Mouse (Mus musculus) brown adipose tissue, adult 24 weeks (tissue): ENCODE results near the gene Nfat5. TPM values are rescaled to one million over a fixed set of nuclear protein-coding genes. Genes with fewer than 3 reads are reported as not detected.

Experiments
- H3K27ac ChIP-seq: fragments of 200-500 bp; replicated peaks from 2 replicates; pipeline ENCODE4 v1.5.1; 2012; ENCODE audit warnings: low read depth, mild to moderate bottlenecking, low read length
- H3K4me1 ChIP-seq: fragments of 200-500 bp; 2 replicates; pipeline ENCODE4 v1.6.1; 2012; ENCODE audit warnings: low read length, mixed read lengths; ENCODE audit not compliant: control insufficient read depth, insufficient read depth, insufficient read length
- H3K4me3 ChIP-seq: fragments of 200-500 bp; 2 replicates; pipeline ENCODE4 v1.5.1; 2012; ENCODE audit warnings: low read depth, mild to moderate bottlenecking, low read length, moderate library complexity; ENCODE audit not compliant: insufficient read depth
- polyA plus RNA-seq: library from polyadenylated mRNA; stranded (reverse); fragments of >200 nt; gene quantifications from 2 replicates; pipeline ENCODE4 v1.2.4, GENCODE M21; 2012; ENCODE audit not compliant: missing spikeins, insufficient read depth, insufficient read length

Gene Nfat5
- polyA plus RNA-seq, 1 experiment = 13.8 TPM

GRCm38 (mm10) chr8:107270287-107270686 is 23.0 kb upstream of the Nfat5 start:
- no peaks in the 10 kb centered on the region; the same call in 1 of the 2 replicates for H3K4me1 ChIP-seq
- H3K4me3 ChIP-seq = peak overlapping the region; percentile 4; the same call in 1 of the 2 replicates

GRCm38 (mm10) chr8:107270751-107271150 is 22.5 kb upstream of the Nfat5 start:
- H3K4me1 ChIP-seq = no peaks in the 10 kb centered on the region; the same call in 1 of the 2 replicates
- H3K27ac ChIP-seq = no peak overlapping the region
- H3K4me3 ChIP-seq = peak overlapping the region; percentile 4; the same call in 1 of the 2 replicates

More at GRCm38 (mm10) chr8:107270287-107270686, 23.0 kb upstream of the Nfat5 start:
- H3K27ac ChIP-seq = no peak overlapping the region

- H3K27ac ChIP-seq = no peak overlapping the region
- no peak overlapping the region for H3K4me3 ChIP-seq
- H3K4me1 ChIP-seq = no peaks in the 10 kb centered on the region
Measured at GRCm38 (mm10) chr8:107277323-107277883, 15.9 kb upstream of the Nfat5 start.

- no peaks in the 10 kb centered on the region for H3K4me1 ChIP-seq
- H3K4me3 ChIP-seq = no peak overlapping the region
- no peak overlapping the region for H3K27ac ChIP-seq
Measured at GRCm38 (mm10) chr8:107278571-107278970, 14.7 kb upstream of the Nfat5 start.

GRCm38 (mm10) chr8:107286686-107287085 is 6.6 kb upstream of the Nfat5 start:
- no peaks in the 10 kb centered on the region for H3K4me1 ChIP-seq
- no peak overlapping the region for H3K27ac ChIP-seq

GRCm38 (mm10) chr8:107287522-107287921 is 5.7 kb upstream of the Nfat5 start:
- Histone ChIP-seq H3K4me1 (no peaks in the 10 kb centered on the region), H3K4me3 (no peak overlapping the region), H3K27ac (no peak overlapping the region)

More at GRCm38 (mm10) chr8:107286686-107287085, 6.6 kb upstream of the Nfat5 start:
- no peak overlapping the region for H3K4me3 ChIP-seq

- H3K27ac ChIP-seq = no peak overlapping the region
- H3K4me1 ChIP-seq = no peaks in the 10 kb centered on the region
- no peak overlapping the region for H3K4me3 ChIP-seq
Measured at GRCm38 (mm10) chr8:107291171-107291601, 2.1 kb upstream of the Nfat5 start.

- peak overlapping the region; percentile 64 for H3K4me3 ChIP-seq
- H3K4me1 ChIP-seq = no peaks in the 10 kb centered on the region
Measured at GRCm38 (mm10) chr8:107292119-107292927, 947 bp upstream of the Nfat5 start.

GRCm38 (mm10) chr8:107293641-107294628 is 665 bp downstream of the Nfat5 start:
- peak overlapping the region; percentile 86 for H3K27ac ChIP-seq
- no peaks in the 10 kb centered on the region for H3K4me1 ChIP-seq
- H3K4me3 ChIP-seq = peak overlapping the region; percentile 89

More at GRCm38 (mm10) chr8:107292119-107292927, 947 bp upstream of the Nfat5 start:
- peak overlapping the region; percentile 86 for H3K27ac ChIP-seq

GRCm38 (mm10) chr8:107295450-107295849 is 2.2 kb downstream of the Nfat5 start:
- Histone ChIP-seq H3K27ac (no peak overlapping the region), H3K4me3 (no peak overlapping the region), H3K4me1 (no peaks in the 10 kb centered on the region)

GRCm38 (mm10) chr8:107311876-107312275 is 18.6 kb downstream of the Nfat5 start:
- no peak overlapping the region for H3K27ac ChIP-seq
- H3K4me1 ChIP-seq = no peaks in the 10 kb centered on the region
- H3K4me3 ChIP-seq = no peak overlapping the region

GRCm38 (mm10) chr8:107324142-107324541 is 30.9 kb downstream of the Nfat5 start:
- no peaks in the 10 kb centered on the region for H3K4me1 ChIP-seq
- H3K4me3 ChIP-seq = no peak overlapping the region
- H3K27ac ChIP-seq = no peak overlapping the region

GRCm38 (mm10) chr8:107329595-107329994 is 36.3 kb downstream of the Nfat5 start:
- H3K4me3 ChIP-seq = no peak overlapping the region
- H3K27ac ChIP-seq = no peak overlapping the region
- H3K4me1 ChIP-seq = no peaks in the 10 kb centered on the region

- Histone ChIP-seq H3K4me3 (no peak overlapping the region), H3K4me1 (no peaks in the 10 kb centered on the region), H3K27ac (no peak overlapping the region)
Measured at GRCm38 (mm10) chr8:107336480-107336879, 43.2 kb downstream of the Nfat5 start.

GRCm38 (mm10) chr8:107370311-107370710 is 77.0 kb downstream of the Nfat5 start:
- Histone ChIP-seq H3K4me1 (no peaks in the 10 kb centered on the region), H3K4me3 (no peak overlapping the region), H3K27ac (no peak overlapping the region)
